Mouse (Mus musculus) testis, postnatal 10 days (tissue): ENCODE results near the gene Mansc1.

Source experiments
- DNase-seq: peaks from one replicate; pipeline ENCODE4 v3.0.0; 2021; ENCODE audit warnings: low spot score

Mansc1 gene

GRCm38 (mm10) chr6:134639210-134639609 lies 6.9 kb upstream of the Mansc1 start, which contains the start of gene Borcs5:
Gene Borcs5 (plus strand): TSS chr6:134639510.
- DNase-seq, result no peak

DNA sequence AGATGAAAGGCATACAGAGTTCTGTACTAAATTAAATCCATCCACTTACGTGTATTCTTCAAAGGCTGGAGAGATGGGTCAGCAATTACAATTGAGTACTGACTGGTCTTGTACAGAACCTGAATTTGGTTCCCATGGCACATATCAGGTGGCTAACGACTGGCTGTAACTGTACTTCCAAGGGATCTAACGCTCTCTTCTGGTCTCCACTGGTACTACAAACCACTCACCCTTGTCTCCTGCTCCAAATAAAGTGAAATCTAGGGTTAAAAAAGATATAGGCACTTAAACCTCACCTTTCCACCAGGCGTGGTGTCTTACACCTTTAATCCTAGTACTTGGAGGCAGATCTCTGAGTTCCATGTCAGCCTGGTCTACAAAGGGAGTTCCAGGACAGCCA lies 4.2 kb upstream of the Mansc1 start:
- no peak for DNase-seq

GRCm38 (mm10) chr6:134633553-134633952 lies 1.3 kb upstream of the Mansc1 start:
- no peak for DNase-seq

- DNase-seq, result no peak
Measured at GRCm38 (mm10) chr6:134632756-134633155, 468 bp upstream of the Mansc1 start.

- no peak for DNase-seq
Measured at GRCm38 (mm10) chr6:134630447-134630846, 1.8 kb downstream of the Mansc1 start.

- DNase-seq, result no peak
Measured at GRCm38 (mm10) chr6:134626564-134626963, 5.7 kb downstream of the Mansc1 start.

- no peak for DNase-seq
Measured at GRCm38 (mm10) chr6:134625431-134625830, 6.9 kb downstream of the Mansc1 start.

DNA sequence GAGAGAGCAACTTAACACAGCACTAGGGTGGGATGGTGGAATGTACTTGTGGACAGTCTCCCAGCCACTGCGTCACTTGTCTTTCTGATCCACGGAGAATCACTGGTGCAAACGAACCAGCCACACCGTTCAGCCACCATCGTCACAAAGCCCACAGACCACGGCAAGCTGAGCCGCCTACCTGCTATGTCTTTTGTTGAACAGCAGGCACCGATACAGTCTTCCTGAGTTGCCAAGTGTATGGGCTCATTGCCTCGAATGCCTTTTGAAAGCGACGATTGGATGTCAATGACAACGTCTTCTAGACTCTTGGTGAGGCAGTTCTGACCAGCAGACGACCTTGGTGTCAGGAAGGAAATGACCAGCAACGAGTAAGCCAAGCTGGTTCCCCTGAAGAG lies 10.7 kb downstream of the Mansc1 start:
- no peak for DNase-seq

GRCm38 (mm10) chr6:134620846-134621551 lies 11.3 kb downstream of the Mansc1 start:
- peak; percentile 64 for DNase-seq

- no peak for DNase-seq
Measured at GRCm38 (mm10) chr6:134620129-134620528, 12.2 kb downstream of the Mansc1 start.

- no peak for DNase-seq
Measured at GRCm38 (mm10) chr6:134617589-134617988, 14.7 kb downstream of the Mansc1 start.

- peak; percentile 92 for DNase-seq
Measured at GRCm38 (mm10) chr6:134614723-134615648, 17.3 kb downstream of the Mansc1 start.

- DNase-seq, result no peak
Measured at GRCm38 (mm10) chr6:134614322-134614721, 18.0 kb downstream of the Mansc1 start.

GRCm38 (mm10) chr6:134611896-134612295 lies 20.4 kb downstream of the Mansc1 start:
- no peak for DNase-seq

GRCm38 (mm10) chr6:134610380-134610779 lies 21.9 kb downstream of the Mansc1 start:
- no peak for DNase-seq

GRCm38 (mm10) chr6:134606949-134607746 lies 25.1 kb downstream of the Mansc1 start:
- no peak for DNase-seq

GRCm38 (mm10) chr6:134606540-134606939 lies 25.7 kb downstream of the Mansc1 start:
- no peak for DNase-seq

- DNase-seq, result no peak
Measured at GRCm38 (mm10) chr6:134605196-134605595, 27.1 kb downstream of the Mansc1 start.

DNA sequence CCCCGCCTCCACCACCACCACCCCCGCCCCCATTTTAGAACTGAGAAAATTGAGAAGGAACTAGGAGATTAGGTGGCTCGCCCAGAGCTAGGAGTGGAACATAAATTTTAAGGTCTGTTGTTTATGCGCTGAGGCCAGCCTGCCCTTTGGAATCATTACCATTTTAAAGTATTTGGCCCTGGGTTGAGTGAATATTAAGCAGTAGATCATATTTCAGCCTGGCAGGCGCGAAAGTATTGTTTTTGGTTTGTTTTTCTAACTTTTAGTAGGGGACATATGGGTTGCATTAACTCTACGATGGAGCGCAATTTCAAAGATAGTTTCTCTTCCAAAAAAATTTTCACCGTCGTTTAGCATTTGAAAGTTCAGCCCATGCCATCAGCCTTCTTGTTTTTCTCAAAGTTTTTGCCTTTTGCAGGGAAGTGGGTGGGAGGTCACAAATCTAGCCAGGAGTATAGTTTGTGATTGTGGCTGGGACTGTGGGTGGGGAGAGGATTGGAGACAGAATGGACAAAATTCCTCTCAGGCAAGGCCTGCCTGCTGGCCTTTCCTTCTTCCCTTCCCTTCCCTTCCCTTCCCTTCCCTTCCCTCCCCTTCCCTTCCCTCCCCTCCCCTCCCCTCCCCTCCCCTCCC lies 29.8 kb downstream of the Mansc1 start:
- no peak for DNase-seq

DNA sequence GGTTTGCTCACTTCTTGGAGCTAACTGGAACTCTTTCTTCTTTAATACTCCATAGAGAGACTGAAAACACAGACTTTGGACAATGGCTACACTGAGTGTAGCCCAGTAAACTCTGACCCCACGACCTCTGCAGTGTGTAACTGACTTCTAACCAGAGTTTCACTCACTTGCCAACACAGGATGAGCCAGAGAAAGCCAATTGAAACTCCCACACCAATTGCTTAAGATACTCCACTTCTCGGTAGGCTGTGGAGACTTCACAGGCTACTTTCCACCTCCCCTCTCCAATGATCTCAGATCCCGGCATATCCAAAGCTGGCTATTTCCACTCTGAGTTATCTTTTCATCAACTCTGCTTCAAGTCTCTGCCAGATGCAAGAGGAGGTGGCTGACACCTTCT lies 30.5 kb downstream of the Mansc1 start:
- DNase-seq, result no peak

DNA sequence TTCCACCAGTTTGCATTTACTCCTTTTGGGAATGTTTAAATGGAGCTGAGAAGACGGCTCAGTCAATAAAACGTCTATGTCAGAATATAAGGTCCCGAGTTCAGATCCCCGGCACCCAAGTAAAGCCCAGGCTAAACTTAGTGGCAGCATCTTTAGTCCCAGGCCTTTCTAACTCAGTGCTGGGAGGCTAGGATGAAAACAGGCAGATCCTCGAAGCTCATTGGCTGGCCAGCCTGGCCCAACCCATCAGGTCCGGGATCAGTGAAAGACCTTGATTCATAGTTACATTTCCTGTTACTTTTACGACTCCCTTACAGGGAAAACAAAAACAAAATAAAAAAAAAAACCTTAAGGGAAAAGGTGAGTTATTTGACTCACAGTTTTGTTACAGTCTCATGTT lies 31.2 kb downstream of the Mansc1 start:
- no peak for DNase-seq

DNA sequence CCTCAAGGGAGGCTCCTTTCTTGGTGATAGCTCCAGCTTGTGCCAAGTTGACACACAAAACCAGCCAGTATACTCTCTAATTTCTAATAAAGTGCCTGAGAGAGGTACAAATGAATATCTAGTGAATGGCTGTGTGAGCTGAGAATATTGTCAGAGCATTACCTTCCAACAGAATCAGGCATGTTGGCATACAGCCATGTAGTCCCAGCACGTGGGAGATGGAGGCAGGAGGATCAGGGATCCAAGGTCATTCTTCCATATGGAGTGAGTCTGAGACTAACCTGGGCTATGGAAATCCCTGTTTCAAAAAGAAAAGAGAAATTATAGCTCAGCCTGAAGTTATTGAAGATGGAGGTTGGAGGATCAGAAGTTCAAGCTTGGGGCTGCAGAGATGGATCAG lies 33.0 kb downstream of the Mansc1 start:
- DNase-seq, result no peak
